Mouse (Mus musculus) hindbrain, embryonic 10.5 days (tissue): ENCODE data around the gene Prrt1. TPM values are rescaled to one million over a fixed set of nuclear protein-coding genes. Genes with fewer than 3 reads are reported as not detected.
A peak's percentile ranks its signal among the peaks of the same experiment; 100 is the strongest.

Source experiments
- DNase-seq: peaks from one replicate; pipeline ENCODE4 v3.0.0-alpha.2; 2017; ENCODE audit warnings: low spot score
- H3K27ac ChIP-seq: fragments of 300-500 bp; sonication (generic); 2 replicates; pipeline ENCODE4 v1.5.1; 2016; ENCODE audit warnings: mild to moderate bottlenecking, moderate library complexity
- H3K27me3 ChIP-seq: fragments of 300-500 bp; sonication (generic); 2 replicates; pipeline ENCODE4 v1.6.1; 2016; ENCODE audit warnings: mild to moderate bottlenecking; ENCODE audit not compliant: poor library complexity, insufficient read depth, severe bottlenecking
- H3K36me3 ChIP-seq: fragments of 300-500 bp; sonication (generic); 2 replicates; pipeline ENCODE4 v1.6.1; 2016; ENCODE audit warnings: mild to moderate bottlenecking, moderate library complexity
- H3K4me1 ChIP-seq: fragments of 300-500 bp; sonication (generic); replicated peaks from 2 replicates; pipeline ENCODE4 v1.6.1; 2016; ENCODE audit warnings: mild to moderate bottlenecking
- H3K4me3 ChIP-seq: fragments of 300-500 bp; sonication (generic); 2 replicates; pipeline ENCODE4 v1.5.1; 2016; ENCODE audit warnings: mild to moderate bottlenecking, moderate library complexity
- H3K9me3 ChIP-seq: fragments of 300-500 bp; sonication (generic); 2 replicates; pipeline ENCODE4 v1.6.1; 2016; ENCODE audit warnings: mild to moderate bottlenecking, moderate library complexity
- WGBS: fragments of 180-500 bp; shearing (Covaris S2); methylation state at CpG from one replicate; pipeline ENCODE4 v1.1.7; 2016; 5-methylcytosine and 5-hydroxymethylcytosine counted together
- polyA plus RNA-seq: library from polyadenylated mRNA; unstranded; fragments of >200 nt; fragmentation: Nextera tagmentation; extraction: Ambion mirVana; gene quantifications from 2 replicates; pipeline ENCODE4 v1.2.1, GENCODE M21; 2016

The Prrt1 gene
- polyA plus RNA-seq, 1 experiment from 2014 or later, result 1.4 TPM

DNA sequence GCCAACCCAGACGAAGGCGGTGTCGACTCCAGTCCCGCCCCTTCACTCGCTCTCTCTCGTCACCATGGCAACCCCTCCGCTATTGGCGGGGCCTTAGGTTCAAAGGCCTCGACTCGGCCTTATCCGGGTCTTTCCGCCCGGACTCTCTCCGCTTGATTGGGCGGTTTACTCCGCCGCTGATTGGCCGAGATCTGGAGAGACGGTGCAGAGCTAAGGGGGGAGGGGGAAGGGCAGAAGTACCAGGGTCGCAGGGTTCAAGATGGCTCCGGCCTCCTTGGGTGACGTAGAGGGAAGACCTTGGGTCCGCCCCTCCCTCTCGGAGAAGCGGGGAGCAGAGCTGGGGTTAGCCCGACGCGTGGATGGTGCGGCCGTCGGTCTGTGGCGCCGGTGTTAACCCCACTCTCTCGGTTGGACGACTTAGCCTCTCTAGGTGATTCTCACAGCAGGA lies 25.2 kb upstream of the Prrt1 start, which contains the start of gene Agpat1:
Gene Agpat1, plus strand, starts transcription at position 202 of the 448 bp plus-strand sequence.
- Histone ChIP-seq H3K9me3 (no peaks in the 10 kb centered on the region), H3K4me3 (peak within 1 kb of the TSS; percentile 100), H3K36me3 (peaks cover 46% of the 10 kb centered on the region), H3K4me1 (peaks cover 70% of the 10 kb centered on the region), H3K27me3 (no peaks in the 10 kb centered on the region), H3K27ac (peak within 1 kb of the TSS; percentile 97)
- under 1% methylated on average over 35 of the region's 35 CpGs for WGBS
- peak; percentile 100 for DNase-seq

GRCm38 (mm10) chr17:34604511-34605237 lies 24.7 kb upstream of the Prrt1 start:
- Histone ChIP-seq H3K27ac (peak overlapping the region; percentile 97), H3K4me1 (peaks cover 65% of the 10 kb centered on the region), H3K9me3 (no peaks in the 10 kb centered on the region), H3K27me3 (no peaks in the 10 kb centered on the region), H3K4me3 (peak overlapping the region; percentile 100), H3K36me3 (peaks cover 43% of the 10 kb centered on the region)
- no peak for DNase-seq
- 22% methylated on average over 24 of the region's 24 CpGs for WGBS

DNA sequence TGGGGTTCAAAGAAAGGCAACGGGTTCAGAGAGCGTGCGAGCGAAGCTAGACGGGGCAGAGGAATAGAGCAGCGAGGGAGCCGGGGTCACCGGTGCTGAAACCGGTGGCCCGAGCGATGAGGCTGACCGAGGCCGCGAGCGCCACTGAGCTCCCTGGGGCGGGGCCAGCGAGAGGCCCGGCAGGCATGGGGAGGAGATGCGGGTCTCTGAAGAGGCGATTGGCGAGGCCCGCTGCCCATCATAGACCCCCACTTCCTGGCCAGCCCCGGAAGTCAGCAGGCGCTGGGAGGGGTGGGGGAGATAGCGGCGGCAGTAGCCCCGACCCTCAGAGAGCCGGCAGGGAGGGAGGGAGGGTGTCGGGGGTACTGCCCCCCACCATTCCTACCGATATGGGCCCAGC lies 23.7 kb upstream of the Prrt1 start:
- WGBS, result 1% methylated on average over 30 of the region's 30 CpGs
- Histone ChIP-seq H3K9me3 (no peaks in the 10 kb centered on the region), H3K4me1 (peaks cover 61% of the 10 kb centered on the region), H3K36me3 (peaks cover 43% of the 10 kb centered on the region), H3K27ac (peak overlapping the region; percentile 97), H3K27me3 (no peaks in the 10 kb centered on the region), H3K4me3 (peak overlapping the region; percentile 100)
- peak; percentile 95 for DNase-seq

GRCm38 (mm10) chr17:34606186-34607039 lies 22.9 kb upstream of the Prrt1 start:
- Histone ChIP-seq H3K36me3 (peaks cover 43% of the 10 kb centered on the region), H3K27ac (peak overlapping the region; percentile 97), H3K9me3 (no peaks in the 10 kb centered on the region), H3K27me3 (no peaks in the 10 kb centered on the region), H3K4me1 (peaks cover 61% of the 10 kb centered on the region), H3K4me3 (peak overlapping the region; percentile 100)
- WGBS, result 17% methylated on average over 32 of the region's 32 CpGs
- DNase-seq, result peak; percentile 56

GRCm38 (mm10) chr17:34607997-34608396 lies 21.3 kb upstream of the Prrt1 start:
- no peak for DNase-seq
- no peaks in the 10 kb centered on the region for H3K9me3 ChIP-seq
- H3K36me3 ChIP-seq, result peaks cover 51% of the 10 kb centered on the region
- no peaks in the 10 kb centered on the region for H3K27me3 ChIP-seq
- H3K4me1 ChIP-seq, result peaks cover 46% of the 10 kb centered on the region
- 89% methylated on average over 7 of the region's 7 CpGs for WGBS
- peak overlapping the region; percentile 100; the same call in 1 of the 2 replicates for H3K4me3 ChIP-seq
- H3K27ac ChIP-seq, result no peak overlapping the region

DNA sequence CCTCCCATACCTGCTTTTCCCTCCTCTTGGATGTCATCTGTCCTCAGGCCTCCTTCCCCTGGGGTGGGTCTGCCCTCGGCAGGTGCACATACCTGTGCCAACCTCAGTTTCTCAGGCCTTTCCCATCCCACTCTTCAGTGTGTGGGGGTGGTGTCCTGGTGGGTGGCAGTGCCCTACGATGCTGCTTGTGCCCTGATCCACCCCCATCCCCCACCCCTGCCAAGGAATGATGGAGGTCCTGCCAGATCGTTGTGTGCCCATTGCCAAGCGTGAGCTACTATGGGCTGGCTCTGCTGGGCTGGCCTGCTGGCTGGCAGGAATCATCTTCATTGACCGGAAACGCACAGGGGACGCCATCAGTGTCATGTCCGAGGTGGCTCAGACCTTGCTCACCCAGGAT lies 18.3 kb upstream of the Prrt1 start:
- 96% methylated on average over 8 of the region's 8 CpGs for WGBS
- Histone ChIP-seq H3K4me3 (no peak overlapping the region), H3K27me3 (no peaks in the 10 kb centered on the region), H3K9me3 (no peaks in the 10 kb centered on the region), H3K27ac (no peak overlapping the region), H3K36me3 (peaks cover 80% of the 10 kb centered on the region), H3K4me1 (peaks cover 44% of the 10 kb centered on the region)
- DNase-seq, result no peak

DNA sequence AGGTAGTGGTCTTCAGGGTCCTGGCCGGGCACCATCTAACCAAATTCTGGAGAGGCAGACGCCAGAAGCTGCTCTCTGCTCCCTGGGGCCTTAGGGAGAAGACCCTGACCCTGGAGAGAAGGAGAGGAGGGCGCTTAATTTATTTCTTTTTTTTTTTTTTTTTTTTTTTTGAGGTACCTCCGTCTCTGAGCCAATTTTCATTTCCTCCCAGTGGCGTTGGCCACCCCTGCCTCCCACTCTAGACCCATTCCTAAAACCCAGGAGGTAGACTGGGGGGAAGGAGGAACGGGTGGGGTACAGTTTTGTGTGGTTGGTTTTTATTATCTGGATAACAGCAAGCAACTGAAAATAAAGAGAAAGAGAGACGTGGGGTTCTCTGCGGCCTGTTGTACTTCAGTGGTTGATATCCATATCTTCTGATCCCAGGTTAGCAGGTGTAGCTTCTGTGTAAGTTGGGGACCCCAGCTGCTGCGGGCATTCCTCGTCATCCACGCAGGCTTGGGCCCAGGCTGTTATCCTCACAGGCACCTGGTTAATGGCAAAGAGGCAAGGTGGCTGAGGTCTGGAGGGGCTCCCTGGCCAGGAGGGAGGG lies 16.2 kb upstream of the Prrt1 start:
- no peak overlapping the region for H3K4me3 ChIP-seq
- 88% methylated on average over 11 of the region's 11 CpGs for WGBS
- no peak overlapping the region for H3K27ac ChIP-seq
- DNase-seq, result no peak
- no peaks in the 10 kb centered on the region for H3K9me3 ChIP-seq
- H3K27me3 ChIP-seq, result no peaks in the 10 kb centered on the region
- H3K4me1 ChIP-seq, result peaks cover 35% of the 10 kb centered on the region
- H3K36me3 ChIP-seq, result peaks cover 84% of the 10 kb centered on the region

DNA sequence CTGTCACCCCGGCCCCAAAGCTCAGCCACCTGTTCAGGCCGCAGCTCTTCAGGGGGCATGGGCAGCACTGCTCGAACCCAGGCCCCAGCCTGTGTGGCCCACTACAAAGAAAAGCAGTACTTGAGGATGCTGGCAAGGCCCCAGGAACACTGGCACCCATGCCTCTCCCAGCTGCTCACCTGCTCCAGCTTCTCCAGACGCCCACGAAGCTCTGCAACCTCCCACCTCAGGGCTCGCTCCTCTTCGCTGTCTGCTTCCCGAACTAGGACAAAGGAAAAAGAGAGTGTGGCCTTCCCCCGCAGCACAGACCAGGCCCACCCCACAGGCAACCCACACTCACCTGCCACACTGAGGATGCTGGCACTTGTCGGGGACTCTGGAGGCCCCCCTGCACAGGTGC lies 15.5 kb upstream of the Prrt1 start:
- WGBS, result 89% methylated on average over 10 of the region's 10 CpGs
- no peak overlapping the region for H3K27ac ChIP-seq
- H3K36me3 ChIP-seq, result peaks cover 77% of the 10 kb centered on the region

GRCm38 (mm10) chr17:34615871-34616270 lies 13.5 kb upstream of the Prrt1 start, which contains the start of gene Egfl8:
Gene Egfl8, minus strand, starts transcription at chr17:34615971.
- H3K27ac ChIP-seq, result peak within 1 kb of the TSS; percentile 73
- no peak for DNase-seq
- no peaks in the 10 kb centered on the region for H3K9me3 ChIP-seq
- WGBS, result 44% methylated on average over 6 of the region's 6 CpGs
- H3K4me3 ChIP-seq, result peak within 1 kb of the TSS; percentile 9; the same call in 1 of the 2 replicates
- peaks cover 66% of the 10 kb centered on the region for H3K36me3 ChIP-seq
- no peaks in the 10 kb centered on the region for H3K27me3 ChIP-seq
- peaks cover 28% of the 10 kb centered on the region for H3K4me1 ChIP-seq

More for the DNA sequence above, 15.5 kb upstream of the Prrt1 start:
- Histone ChIP-seq H3K9me3 (no peaks in the 10 kb centered on the region), H3K27me3 (no peaks in the 10 kb centered on the region), H3K4me3 (no peak overlapping the region), H3K4me1 (peaks cover 28% of the 10 kb centered on the region)
- no peak for DNase-seq

GRCm38 (mm10) chr17:34618999-34619398 lies 10.3 kb upstream of the Prrt1 start:
- peak; percentile 66 for DNase-seq
- Histone ChIP-seq H3K27me3 (no peaks in the 10 kb centered on the region), H3K4me1 (peaks cover 28% of the 10 kb centered on the region), H3K4me3 (no peak overlapping the region), H3K27ac (no peak overlapping the region), H3K36me3 (peaks cover 59% of the 10 kb centered on the region), H3K9me3 (no peaks in the 10 kb centered on the region)
- WGBS, result 15% methylated on average over 6 of the region's 6 CpGs

DNA sequence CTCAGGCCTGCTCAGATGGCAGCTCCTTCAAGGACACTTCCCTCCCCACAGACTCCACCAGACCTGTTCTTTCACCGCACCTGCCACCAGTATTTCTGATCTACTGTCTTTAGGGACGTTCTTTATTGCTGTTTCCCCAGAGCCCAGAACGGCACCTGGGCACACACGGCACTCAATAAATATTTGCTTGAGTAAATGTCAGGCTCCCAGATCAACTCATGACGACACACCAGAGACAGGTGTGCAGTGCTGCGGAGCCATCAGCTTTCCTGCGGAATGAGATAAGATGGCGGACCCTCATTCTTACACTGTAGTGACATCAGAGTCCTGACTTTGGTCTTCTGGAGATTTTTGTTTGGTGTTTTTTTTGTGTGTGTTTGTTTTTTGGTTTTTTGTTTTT lies 8.3 kb upstream of the Prrt1 start:
- no peaks in the 10 kb centered on the region for H3K9me3 ChIP-seq
- H3K4me1 ChIP-seq, result peaks cover 14% of the 10 kb centered on the region
- no peak overlapping the region for H3K27ac ChIP-seq
- no peak for DNase-seq
- peaks cover 50% of the 10 kb centered on the region for H3K36me3 ChIP-seq
- 93% methylated on average over 8 of the region's 8 CpGs for WGBS
- H3K27me3 ChIP-seq, result no peaks in the 10 kb centered on the region
- H3K4me3 ChIP-seq, result no peak overlapping the region

DNA sequence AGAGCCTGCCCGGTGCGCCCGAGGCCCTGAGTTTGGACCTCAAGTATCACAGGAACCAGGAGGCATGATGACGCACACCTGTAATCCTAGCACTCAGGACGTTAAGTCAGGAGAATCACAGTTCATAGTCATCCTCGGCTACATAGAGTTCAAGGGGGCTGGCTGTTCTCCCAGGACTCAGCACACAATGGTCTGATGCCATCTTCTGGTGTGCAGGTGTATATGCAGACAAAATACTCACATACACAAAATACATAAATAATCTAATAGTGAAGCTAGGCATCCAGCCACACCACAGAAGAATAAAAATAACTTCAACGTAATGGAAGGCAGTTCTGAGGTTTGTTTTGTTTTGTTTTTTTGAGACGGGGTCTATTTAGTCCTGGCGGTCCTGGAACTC lies 6.2 kb upstream of the Prrt1 start:
- Histone ChIP-seq H3K4me1 (peaks cover 25% of the 10 kb centered on the region), H3K27me3 (no peaks in the 10 kb centered on the region), H3K36me3 (peaks cover 35% of the 10 kb centered on the region), H3K9me3 (no peaks in the 10 kb centered on the region), H3K27ac (no peak overlapping the region), H3K4me3 (no peak overlapping the region)
- no peak for DNase-seq
- 88% methylated on average over 9 of the region's 9 CpGs for WGBS
